ENCODE assay signal across 19 mouse cellular contexts in genomic region chr2:73348221-73348620, GRCm38 (mm10). TPM values are rescaled to one million over a fixed set of nuclear protein-coding genes. Genes with fewer than 3 reads are reported as not detected.
DNase-seq lines count a peak whose midpoint lies in the region; ATAC-seq and TF ChIP-seq lines count a peak whose summit lies in the region.
"Had no signal": no experiment of that assay in that cellular context is flagged by ENCODE, and none has a peak within 500 bp of the region (broad histone marks: within the 10 kb centered on the region; RNA-seq: fewer than 3 reads in every experiment).

No protein-coding gene starts in this region.

- WGBS in hindbrain, embryonic 13.5 days: 84% methylated on average over 6 of the region's 6 CpGs
- 94% methylated on average over 6 of the region's 6 CpGs for WGBS in hindbrain, embryonic 10.5 days
- WGBS in liver, embryonic 12.5 days (ENCODE audit: insufficient replicate concordance): 88% methylated on average over 6 of the region's 6 CpGs
- WGBS in liver, postnatal 0 days (ENCODE audit: insufficient replicate concordance): 89% methylated on average over 6 of the region's 6 CpGs
- 80% methylated on average over 6 of the region's 6 CpGs for WGBS in midbrain, embryonic 14.5 days
- 82% methylated on average over 6 of the region's 6 CpGs for WGBS in midbrain, postnatal 0 days
- WGBS in forebrain, embryonic 11.5 days: 89% methylated on average over 6 of the region's 6 CpGs

- peak overlapping the region; percentile 50 for H3K27ac ChIP-seq in hindbrain, embryonic 13.5 days
- no peak overlapping the region for H3K27ac ChIP-seq in hindbrain, embryonic 10.5 days
- peak overlapping the region; percentile 12; the same call in 1 of the 2 replicates for H3K27ac ChIP-seq in liver, embryonic 12.5 days
- H3K27ac ChIP-seq in liver, postnatal 0 days (ENCODE audit: low read depth): no peak overlapping the region
- H3K27ac ChIP-seq in midbrain, embryonic 14.5 days (replicated peaks; ENCODE audit: low read depth, low read length): 0 out of 2 replicates have a peak overlapping the region, but pooled peaks have one; percentile 1
- no peak overlapping the region for H3K27ac ChIP-seq in midbrain, postnatal 0 days (ENCODE audit: low read depth, low read length)
- no peak overlapping the region for H3K27ac ChIP-seq in forebrain, embryonic 11.5 days (ENCODE audit: low read depth, low read length)
- H3K27ac ChIP-seq: forebrain, embryonic 12.5 days; gastrocnemius, adult 2 months; liver, embryonic 15.5 days; neural tube, embryonic 12.5 days had no signal

- H3K9ac ChIP-seq in hindbrain, embryonic 13.5 days: no peak overlapping the region
- H3K9ac ChIP-seq in liver, embryonic 12.5 days: no peak overlapping the region
- no peak overlapping the region for H3K9ac ChIP-seq in liver, postnatal 0 days (replicated peaks)
- no peak overlapping the region for H3K9ac ChIP-seq in midbrain, embryonic 14.5 days (replicated peaks; ENCODE audit: low read length)
- no peak overlapping the region for H3K9ac ChIP-seq in midbrain, postnatal 0 days (replicated peaks; ENCODE audit: low read length, poor library complexity, severe bottlenecking)
- no peak overlapping the region for H3K9ac ChIP-seq in forebrain, embryonic 11.5 days (ENCODE audit: low read length)
- H3K9ac ChIP-seq: forebrain, embryonic 12.5 days; liver, embryonic 15.5 days; neural tube, embryonic 12.5 days had no signal

- H3K4me1 ChIP-seq in hindbrain, embryonic 13.5 days (replicated peaks): peaks cover 14% of the 10 kb centered on the region
- peaks cover 19% of the 10 kb centered on the region for H3K4me1 ChIP-seq in hindbrain, embryonic 10.5 days (replicated peaks)
- H3K4me1 ChIP-seq in liver, embryonic 12.5 days: peaks cover 22% of the 10 kb centered on the region
- H3K4me1 ChIP-seq in liver, postnatal 0 days (ENCODE audit: insufficient read depth): no peaks in the 10 kb centered on the region
- 0 out of 2 replicates have a peak, but pooled peaks cover 8% of the 10 kb centered on the region for H3K4me1 ChIP-seq in midbrain, embryonic 14.5 days (ENCODE audit: control insufficient read depth, insufficient read depth, low read length)
- no peaks in the 10 kb centered on the region for H3K4me1 ChIP-seq in midbrain, postnatal 0 days (ENCODE audit: insufficient read depth, low read length)
- H3K4me1 ChIP-seq in forebrain, embryonic 11.5 days (replicated peaks; ENCODE audit: control insufficient read depth, insufficient read depth, low read length): 0 out of 2 replicates have a peak, but pooled peaks cover 2% of the 10 kb centered on the region

- TF ChIP-seq EP300 in liver, postnatal 0 days (IDR thresholded peaks at IDR 0.05; ENCODE audit: low read depth): no peak

- no peak for TF ChIP-seq CTCF in liver, postnatal 0 days (IDR thresholded peaks at IDR 0.05; ENCODE audit: low read depth)
- no peak for TF ChIP-seq CTCF in midbrain, postnatal 0 days (IDR thresholded peaks at IDR 0.05)

- no peaks in the 10 kb centered on the region for H3K27me3 ChIP-seq in hindbrain, embryonic 13.5 days
- H3K27me3 ChIP-seq in hindbrain, embryonic 10.5 days (ENCODE audit: insufficient read depth, poor library complexity, severe bottlenecking): no peaks in the 10 kb centered on the region
- no peaks in the 10 kb centered on the region for H3K27me3 ChIP-seq in liver, embryonic 12.5 days (replicated peaks)
- no peaks in the 10 kb centered on the region for H3K27me3 ChIP-seq in liver, postnatal 0 days (ENCODE audit: insufficient read depth, low read length)
- H3K27me3 ChIP-seq in midbrain, embryonic 14.5 days (ENCODE audit: control insufficient read depth, insufficient read depth, low read length): no peaks in the 10 kb centered on the region
- H3K27me3 ChIP-seq in midbrain, postnatal 0 days (ENCODE audit: insufficient read depth, low read length): no peaks in the 10 kb centered on the region
- H3K27me3 ChIP-seq in forebrain, embryonic 11.5 days (ENCODE audit: control insufficient read depth, insufficient read depth, low read length): no peaks in the 10 kb centered on the region
- H3K27me3 ChIP-seq: forebrain, embryonic 12.5 days; liver, embryonic 15.5 days; neural tube, embryonic 12.5 days had no signal

- ATAC-seq in hindbrain, embryonic 13.5 days (ENCODE audit: low FRiP score): no peak
- no peak for ATAC-seq in liver, embryonic 12.5 days
- no peak for ATAC-seq in liver, postnatal 0 days
- ATAC-seq in midbrain, embryonic 14.5 days (ENCODE audit: low FRiP score, low TSS enrichment): no peak
- no peak for ATAC-seq in midbrain, postnatal 0 days (ENCODE audit: low FRiP score)
- no peak for ATAC-seq in forebrain, embryonic 11.5 days (replicated peaks; ENCODE audit: low FRiP score)

- no peak overlapping the region for H3K4me2 ChIP-seq in hindbrain, embryonic 13.5 days
- no peak overlapping the region for H3K4me2 ChIP-seq in liver, embryonic 12.5 days
- no peak overlapping the region for H3K4me2 ChIP-seq in liver, postnatal 0 days (ENCODE audit: low read depth, low read length)
- no peak overlapping the region for H3K4me2 ChIP-seq in midbrain, embryonic 14.5 days (ENCODE audit: low read length)
- H3K4me2 ChIP-seq in midbrain, postnatal 0 days (ENCODE audit: low read depth, low read length, poor library complexity, severe bottlenecking): no peak overlapping the region
- no peak overlapping the region for H3K4me2 ChIP-seq in forebrain, embryonic 11.5 days (ENCODE audit: low read depth, low read length, severe bottlenecking)
- H3K4me2 ChIP-seq: forebrain, embryonic 12.5 days; heart, embryonic 11.5 days; liver, embryonic 15.5 days; neural tube, embryonic 12.5 days had no signal

- H3K36me3 ChIP-seq in hindbrain, embryonic 13.5 days: no peaks in the 10 kb centered on the region
- no peaks in the 10 kb centered on the region for H3K36me3 ChIP-seq in hindbrain, embryonic 10.5 days
- H3K36me3 ChIP-seq in liver, embryonic 12.5 days: peaks cover 12% of the 10 kb centered on the region; the same call in 1 of the 2 replicates
- H3K36me3 ChIP-seq in liver, postnatal 0 days (replicated peaks; ENCODE audit: insufficient read depth, low read length): no peaks in the 10 kb centered on the region
- H3K36me3 ChIP-seq in midbrain, embryonic 14.5 days (ENCODE audit: control insufficient read depth, insufficient read depth, low read length): no peaks in the 10 kb centered on the region
- H3K36me3 ChIP-seq in midbrain, postnatal 0 days (ENCODE audit: insufficient read depth, low read length): 0 out of 2 replicates have a peak, but pooled peaks cover 1% of the 10 kb centered on the region
- H3K36me3 ChIP-seq in forebrain, embryonic 11.5 days (ENCODE audit: control insufficient read depth, insufficient read depth, low read length): no peaks in the 10 kb centered on the region
- H3K36me3 ChIP-seq: forebrain, embryonic 12.5 days; neural tube, embryonic 12.5 days had no signal

- no peak for DNase-seq in hindbrain, embryonic 10.5 days (ENCODE audit: low spot score)
- no peak for DNase-seq in liver, postnatal 0 days
- DNase-seq in midbrain, embryonic 14.5 days: no peak
- no peak for DNase-seq in midbrain, postnatal 0 days (ENCODE audit: low spot score)
- DNase-seq in induced T-regulatory cell, adult 2 months (ENCODE audit: low read depth): peak; percentile 75
- no peak for DNase-seq in forebrain, embryonic 11.5 days (ENCODE audit: low spot score)
- DNase-seq: cerebellum, adult 18-20 months; gastrocnemius, adult 2 months; heart, postnatal 10 days; kidney, adult 8-10 months; kidney, postnatal 14 days; right cerebral cortex, postnatal 14 days; spleen, adult 18-20 months had no signal

- no peaks in the 10 kb centered on the region for H3K9me3 ChIP-seq in hindbrain, embryonic 13.5 days
- H3K9me3 ChIP-seq in hindbrain, embryonic 10.5 days: no peaks in the 10 kb centered on the region
- no peaks in the 10 kb centered on the region for H3K9me3 ChIP-seq in liver, embryonic 12.5 days (replicated peaks)
- no peaks in the 10 kb centered on the region for H3K9me3 ChIP-seq in liver, postnatal 0 days (ENCODE audit: low read length)
- H3K9me3 ChIP-seq in midbrain, embryonic 14.5 days (ENCODE audit: control insufficient read depth, low read length): no peaks in the 10 kb centered on the region
- no peaks in the 10 kb centered on the region for H3K9me3 ChIP-seq in midbrain, postnatal 0 days (ENCODE audit: low read length)
- no peaks in the 10 kb centered on the region for H3K9me3 ChIP-seq in forebrain, embryonic 11.5 days (ENCODE audit: control insufficient read depth, low read length)
- H3K9me3 ChIP-seq: forebrain, embryonic 12.5 days; liver, embryonic 15.5 days; neural tube, embryonic 12.5 days had no signal

- no peak overlapping the region for H3K4me3 ChIP-seq in hindbrain, embryonic 13.5 days
- H3K4me3 ChIP-seq in hindbrain, embryonic 10.5 days: no peak overlapping the region
- no peak overlapping the region for H3K4me3 ChIP-seq in liver, embryonic 12.5 days
- no peak overlapping the region for H3K4me3 ChIP-seq in liver, postnatal 0 days (ENCODE audit: low read depth, low read length)
- no peak overlapping the region for H3K4me3 ChIP-seq in midbrain, embryonic 14.5 days (replicated peaks; ENCODE audit: low read depth, low read length)
- no peak overlapping the region for H3K4me3 ChIP-seq in midbrain, postnatal 0 days (ENCODE audit: low read depth, low read length)
- no peak overlapping the region for H3K4me3 ChIP-seq in forebrain, embryonic 11.5 days (ENCODE audit: low read depth, low read length)
- H3K4me3 ChIP-seq: forebrain, embryonic 12.5 days; gastrocnemius, adult 2 months; liver, embryonic 15.5 days; neural tube, embryonic 12.5 days had no signal

RNA-seq across cellular contexts. Expression of gene Cir1, which starts 35.7 kb away (rescaled TPM):
- polyA plus RNA-seq in hindbrain, embryonic 13.5 days (2015; fragmentation: Nextera tagmentation; extraction: Ambion mirVana): 31.9 and 33.0 TPM in 2 replicates
- polyA plus RNA-seq in hindbrain, embryonic 10.5 days (2016; fragmentation: Nextera tagmentation; extraction: Ambion mirVana): 11.7 and 14.9 TPM in 2 replicates
- polyA plus RNA-seq in liver, embryonic 12.5 days (2016; fragmentation: Nextera tagmentation; extraction: Ambion mirVana): 17.4 and 19.1 TPM in 2 replicates
- 18.4 and 21.4 TPM in 2 replicates for polyA plus RNA-seq in liver, postnatal 0 days (2015; fragmentation: Nextera tagmentation; extraction: Ambion mirVana)
- 26.4 and 30.1 TPM in 2 replicates for polyA plus RNA-seq in midbrain, embryonic 14.5 days (2014; fragmentation: Nextera tagmentation; extraction: Ambion mirVana)
- 4.1 and 7.4 TPM in 2 replicates for total RNA-seq in midbrain, postnatal 0 days (2014; rRNA removed)
- 32.1 and 36.3 TPM in 2 replicates for polyA plus RNA-seq in midbrain, postnatal 0 days (2015; fragmentation: Nextera tagmentation; extraction: Ambion mirVana)
- 18.2 and 18.6 TPM in 2 replicates for polyA plus RNA-seq in forebrain, embryonic 11.5 days (2014; fragmentation: Nextera tagmentation; extraction: Ambion mirVana)

RNA-seq across cellular contexts. Expression of gene Scrn3, which starts 35.8 kb away (rescaled TPM):
- polyA plus RNA-seq in hindbrain, embryonic 13.5 days (2015; fragmentation: Nextera tagmentation; extraction: Ambion mirVana): 9.0 and 9.9 TPM in 2 replicates
- 8.3 and 14.2 TPM in 2 replicates for polyA plus RNA-seq in hindbrain, embryonic 10.5 days (2016; fragmentation: Nextera tagmentation; extraction: Ambion mirVana)
- polyA plus RNA-seq in liver, embryonic 12.5 days (2016; fragmentation: Nextera tagmentation; extraction: Ambion mirVana): 27.1 and 28.3 TPM in 2 replicates
- 20.5 and 21.9 TPM in 2 replicates for polyA plus RNA-seq in liver, postnatal 0 days (2015; fragmentation: Nextera tagmentation; extraction: Ambion mirVana)
- polyA plus RNA-seq in midbrain, embryonic 14.5 days (2014; fragmentation: Nextera tagmentation; extraction: Ambion mirVana): 4.2 and 7.9 TPM in 2 replicates
- 4.2 and 5.7 TPM in 2 replicates for total RNA-seq in midbrain, postnatal 0 days (2014; rRNA removed)
- polyA plus RNA-seq in midbrain, postnatal 0 days (2015; fragmentation: Nextera tagmentation; extraction: Ambion mirVana): 5.4 and 6.5 TPM in 2 replicates
- polyA plus RNA-seq in forebrain, embryonic 11.5 days (2014; fragmentation: Nextera tagmentation; extraction: Ambion mirVana): 11.7 and 14.0 TPM in 2 replicates

RNA-seq across cellular contexts. Expression of gene Gpr155, which starts 38.2 kb away (rescaled TPM):
- polyA plus RNA-seq in hindbrain, embryonic 13.5 days (2015; fragmentation: Nextera tagmentation; extraction: Ambion mirVana): 12.4 and 12.7 TPM in 2 replicates
- polyA plus RNA-seq in hindbrain, embryonic 10.5 days (2016; fragmentation: Nextera tagmentation; extraction: Ambion mirVana): 1.7 and 3.1 TPM in 2 replicates
- 8.7 and 9.2 TPM in 2 replicates for polyA plus RNA-seq in liver, embryonic 12.5 days (2016; fragmentation: Nextera tagmentation; extraction: Ambion mirVana)
- polyA plus RNA-seq in liver, postnatal 0 days (2015; fragmentation: Nextera tagmentation; extraction: Ambion mirVana): 3.4 TPM in 2 replicates
- 9.6 and 11.0 TPM in 2 replicates for polyA plus RNA-seq in midbrain, embryonic 14.5 days (2014; fragmentation: Nextera tagmentation; extraction: Ambion mirVana)
- 13.6 and 26.5 TPM in 2 replicates for total RNA-seq in midbrain, postnatal 0 days (2014; rRNA removed)
- polyA plus RNA-seq in midbrain, postnatal 0 days (2015; fragmentation: Nextera tagmentation; extraction: Ambion mirVana): 9.9 and 11.8 TPM in 2 replicates
- polyA plus RNA-seq in forebrain, embryonic 11.5 days (2014; fragmentation: Nextera tagmentation; extraction: Ambion mirVana): 2.6 and 2.7 TPM in 2 replicates

Comparison
In these comparisons a context has a peak if more than half of its experiments do, and no peak if none do; other contexts are left out.
1. H3K27ac ChIP-seq: peak in hindbrain, embryonic 13.5 days (single experiment), liver, embryonic 12.5 days (single experiment) and midbrain, embryonic 14.5 days (single experiment); none in hindbrain, embryonic 10.5 days (single experiment), liver, postnatal 0 days (single experiment), midbrain, postnatal 0 days (single experiment) and forebrain, embryonic 11.5 days (single experiment).